Mouse (Mus musculus) c-Kit-negative CD71-positive TER-119-positive erythroid progenitor cells, embryonic 14.5 days (primary cell): ENCODE results near the gene Hs2st1.
A peak's percentile ranks its signal among the peaks of the same experiment; 100 is the strongest.
"Not testable (repeated sequence)": the region's sequence is repeated elsewhere in the genome, so short reads cannot be mapped to it uniquely, and the experiment has no call there.

ENCODE experiments used
- DNase-seq: peaks from one replicate; pipeline ENCODE4 v3.0.0-alpha.2; 2013; ENCODE audit warnings: low read depth, low spot score

Hs2st1 gene

DNA sequence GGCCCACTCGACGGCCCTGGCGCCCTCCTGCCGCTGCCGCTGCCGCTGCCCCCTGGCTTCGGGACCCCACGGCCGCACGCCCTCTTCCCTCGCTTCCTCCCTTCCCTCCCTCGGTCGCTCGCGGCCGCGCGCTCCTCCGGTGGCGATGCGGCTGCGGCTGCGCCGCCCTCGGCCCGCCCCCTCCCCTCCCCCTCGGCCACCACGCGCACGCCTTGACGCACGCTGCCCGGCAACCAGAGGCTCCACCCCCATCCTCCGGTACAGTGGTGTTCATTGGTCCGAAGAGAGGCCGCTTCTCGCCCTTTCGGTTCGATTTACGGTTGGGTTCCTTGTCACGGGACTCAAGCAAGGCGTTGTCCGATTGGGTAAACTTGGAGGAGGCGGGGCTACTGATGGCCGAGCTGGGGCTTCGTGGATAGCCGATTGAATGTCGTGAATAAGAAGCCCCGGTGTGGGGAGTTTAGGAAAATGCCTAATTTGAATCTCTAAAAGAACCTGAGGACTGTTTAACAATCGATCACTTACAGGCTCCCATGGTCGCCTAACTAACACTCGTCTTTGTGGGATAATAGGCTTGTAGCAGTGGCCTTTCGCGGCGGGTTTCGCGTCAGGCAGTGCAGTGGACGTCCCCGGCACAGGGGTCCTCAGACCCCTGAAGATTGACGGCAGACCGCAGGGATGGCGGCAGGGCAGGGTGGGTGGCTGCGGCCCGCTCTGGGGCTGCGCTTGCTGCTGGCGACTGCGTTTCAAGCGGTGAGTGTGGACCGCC is at the start of gene Hs2st1, which contains the start of gene Selenof:
Gene Hs2st1 (minus strand): TSS at position 135 of the 769 bp plus-strand sequence.
Gene Selenof (plus strand): TSS at position 258 of the 769 bp plus-strand sequence.
- peak; percentile 99 for DNase-seq

DNA sequence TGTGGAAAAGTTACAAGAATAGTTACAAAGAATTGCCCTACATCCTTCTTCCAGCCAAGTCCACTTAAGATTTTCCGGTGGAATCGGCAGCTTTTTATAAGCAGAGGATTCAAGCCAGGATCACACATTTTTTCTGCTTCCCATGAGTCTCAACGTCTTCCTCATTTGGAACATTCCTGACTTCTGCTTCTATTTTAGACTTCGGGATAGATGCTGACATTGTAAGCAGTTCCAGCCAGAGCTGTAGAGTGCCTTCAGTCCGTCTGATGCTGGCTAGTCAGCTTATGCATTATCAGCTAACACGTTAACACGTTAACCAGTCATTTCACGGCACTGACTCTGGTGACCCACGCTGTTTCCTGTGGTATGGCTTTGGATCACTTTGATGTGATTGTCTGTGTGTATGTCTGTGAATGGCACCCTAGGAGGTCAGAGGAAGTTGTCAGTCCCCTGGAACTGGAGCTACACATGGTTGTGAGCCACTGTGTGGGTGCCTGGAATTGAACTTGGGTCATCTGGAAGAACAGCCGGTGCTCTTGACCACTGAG is 47.7 kb upstream of the Hs2st1 start:
- no peak for DNase-seq

DNA sequence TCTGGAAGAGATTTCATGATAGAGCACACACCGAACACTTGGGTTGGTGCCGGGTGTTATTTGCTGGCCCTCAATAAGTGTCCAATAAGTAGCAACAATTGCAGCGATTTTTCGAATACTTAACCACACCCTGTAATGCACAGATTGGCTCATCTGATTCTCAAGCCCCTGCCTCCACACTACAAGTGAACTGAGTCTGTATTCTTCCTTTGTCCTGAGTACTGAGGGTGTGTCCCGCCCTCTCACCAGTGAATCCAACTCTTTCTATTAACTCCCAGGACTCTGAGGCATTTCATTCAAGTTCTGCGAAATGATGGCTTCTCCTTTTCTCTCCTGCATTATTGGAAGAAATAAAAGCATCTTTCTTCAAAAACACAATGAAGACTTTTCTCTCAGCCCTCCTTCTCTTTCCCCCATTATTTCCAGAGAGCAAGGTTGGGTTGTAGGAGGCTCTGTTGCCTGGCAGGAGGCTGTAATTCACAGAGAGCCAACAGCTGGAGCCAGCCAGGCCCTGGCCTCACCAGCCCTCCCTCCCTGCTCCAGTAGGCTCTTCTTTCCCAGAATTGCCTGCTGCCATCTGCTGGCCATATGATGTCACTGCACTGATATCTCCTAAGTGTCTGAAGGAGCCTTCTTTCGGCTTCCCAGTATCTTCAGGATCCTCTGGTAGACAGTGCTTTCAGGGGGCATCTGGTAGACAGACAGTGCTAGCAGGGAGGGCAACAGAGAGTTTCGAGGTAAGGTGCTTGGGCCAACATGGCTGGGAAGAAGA is 46.9 kb upstream of the Hs2st1 start:
- peak; percentile 73 for DNase-seq

DNA sequence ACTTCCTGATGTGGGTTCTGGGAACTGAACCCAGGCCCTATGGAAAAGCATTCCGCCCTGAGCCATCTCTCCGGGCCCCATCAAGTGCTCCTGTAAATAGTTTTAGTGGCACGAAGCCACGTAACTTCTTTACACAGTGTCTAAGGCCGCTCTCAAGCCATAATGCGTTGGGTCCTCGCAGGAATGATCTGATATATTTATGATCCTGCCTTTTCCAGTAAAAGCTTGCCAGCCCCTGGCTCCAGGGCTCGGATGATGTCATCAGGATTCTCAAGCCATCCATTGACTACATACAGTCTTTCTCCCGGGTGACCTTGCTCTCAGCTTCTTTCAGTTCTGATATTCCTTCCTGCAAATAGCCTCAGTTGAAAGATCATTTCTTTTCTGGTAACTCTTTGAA is 45.5 kb upstream of the Hs2st1 start:
- no peak for DNase-seq

DNA sequence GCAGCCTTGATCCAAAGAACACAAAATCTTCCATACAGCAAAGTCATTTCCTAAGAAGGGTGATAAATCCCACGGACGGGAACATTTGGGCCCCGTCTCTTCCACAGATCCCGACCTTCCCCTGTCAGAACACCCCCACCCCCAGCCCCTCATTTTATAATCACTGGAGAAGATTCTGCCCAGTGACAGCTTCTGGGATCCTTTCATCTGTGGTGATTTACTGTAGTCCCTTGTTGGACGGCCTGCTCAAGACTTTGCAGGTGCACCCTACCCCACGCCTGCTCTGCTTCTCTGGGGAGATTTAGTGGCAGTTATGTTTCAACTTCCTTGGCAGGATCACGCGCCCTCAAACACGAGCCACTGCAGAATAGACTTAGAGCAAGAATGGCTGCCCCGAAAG is 44.7 kb upstream of the Hs2st1 start:
- no peak for DNase-seq

DNA sequence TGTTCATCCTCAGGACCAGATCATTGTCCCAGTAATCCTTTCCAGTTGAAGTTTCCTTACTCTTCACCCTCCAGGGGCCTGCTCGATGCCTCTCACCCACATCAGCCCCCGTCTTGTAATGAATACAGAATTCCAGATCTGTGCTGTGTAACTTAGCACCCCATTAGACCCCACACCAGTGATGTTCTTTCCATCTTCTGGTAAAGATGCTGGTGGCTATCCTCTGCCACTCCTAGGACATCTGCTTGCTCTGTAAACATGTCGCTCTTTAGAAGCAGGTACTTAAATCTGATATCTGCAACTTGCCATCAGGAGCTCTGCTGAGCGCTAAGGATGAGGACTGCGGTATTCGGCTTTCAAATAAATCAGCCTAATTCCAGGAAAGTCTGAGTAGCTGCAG is 44.3 kb upstream of the Hs2st1 start:
- no peak for DNase-seq

DNA sequence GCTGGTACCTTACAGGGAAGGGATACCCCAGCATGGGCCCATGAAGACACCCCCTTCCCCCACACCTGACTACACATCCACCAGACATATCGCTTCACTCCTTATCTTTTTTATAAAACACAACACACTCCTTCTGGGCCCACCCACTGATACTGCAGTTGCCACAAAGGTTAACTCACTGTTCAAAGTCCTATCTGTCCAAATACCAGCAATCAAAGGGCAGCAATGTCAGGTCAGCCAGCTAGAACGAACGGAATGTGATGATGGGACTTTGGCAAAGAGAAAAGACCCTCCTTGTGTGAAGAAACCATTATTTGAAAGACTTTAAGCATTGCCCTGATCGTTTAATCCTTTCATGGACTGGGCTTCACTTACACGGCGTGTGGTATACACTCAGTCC is 42.4 kb upstream of the Hs2st1 start:
- no peak for DNase-seq

DNA sequence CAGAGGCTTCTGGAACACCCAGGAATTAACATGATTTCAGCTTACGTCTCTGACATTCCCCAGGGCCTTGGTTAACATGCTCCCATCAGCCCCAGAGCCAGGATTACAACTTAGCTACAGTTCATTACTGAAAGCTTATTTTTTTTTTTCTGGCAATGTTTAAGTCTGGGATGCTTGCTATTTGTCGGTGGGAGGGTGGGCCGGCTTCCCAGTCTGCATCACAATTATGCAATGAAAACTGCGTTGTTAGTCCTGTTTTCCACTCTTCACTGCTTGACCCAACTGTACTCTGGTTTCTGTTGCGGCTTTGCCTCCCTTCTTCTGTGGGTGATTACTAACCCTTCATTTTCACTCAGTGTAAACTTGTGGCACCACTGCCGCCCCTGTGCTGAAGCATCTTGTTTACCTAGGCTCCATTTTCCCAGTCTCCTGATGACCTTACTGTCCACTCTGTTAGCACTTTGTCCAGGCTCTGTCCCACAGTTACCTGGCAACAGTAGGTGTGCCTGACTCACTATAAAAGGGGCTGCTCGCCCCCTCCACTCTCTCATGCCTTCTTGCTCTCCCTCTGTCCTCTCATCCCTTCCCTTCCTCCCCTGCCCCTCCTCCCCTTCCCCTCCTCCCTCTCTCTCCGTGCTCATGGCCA is 41.8 kb upstream of the Hs2st1 start:
- no peak for DNase-seq

DNA sequence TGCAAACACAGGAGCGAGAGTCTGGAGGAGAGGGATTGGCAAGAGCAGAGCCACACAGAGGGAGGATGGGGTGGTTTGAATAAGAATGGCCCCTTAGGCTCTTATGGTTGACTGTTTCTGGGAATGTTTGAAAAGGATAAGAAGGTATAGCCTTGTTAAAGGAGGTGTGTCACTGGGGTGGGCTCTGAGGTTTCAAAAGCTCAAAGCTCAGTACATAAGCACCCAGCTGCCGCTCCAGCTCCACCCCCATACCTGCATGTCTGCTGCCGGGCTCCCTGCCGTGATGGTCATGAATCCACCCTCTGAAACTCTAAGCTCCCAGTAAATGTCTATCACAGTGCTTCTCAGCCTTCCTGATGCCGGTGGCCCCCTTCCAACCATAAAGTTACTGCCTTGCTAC is 40.8 kb upstream of the Hs2st1 start:
- DNase-seq, result no peak

DNA sequence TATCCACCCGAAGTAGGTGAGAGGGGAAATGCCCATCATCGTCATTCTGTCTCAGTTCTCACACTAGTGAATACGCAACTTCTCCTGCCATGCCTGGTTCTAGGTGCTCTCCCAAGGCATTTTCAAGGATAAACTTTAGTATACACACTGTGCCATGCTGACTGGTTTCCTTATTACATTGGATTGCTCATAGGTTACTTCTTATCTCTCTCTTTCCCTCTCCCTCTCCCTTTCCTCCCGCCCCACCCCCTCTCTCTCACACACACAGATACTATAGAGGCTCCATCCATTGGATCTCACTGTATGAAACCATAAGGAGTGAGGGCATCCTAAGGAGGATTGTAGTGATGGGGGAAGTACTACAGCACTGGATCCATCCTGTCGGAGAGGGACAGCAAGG is 38.1 kb upstream of the Hs2st1 start:
- no peak for DNase-seq

DNA sequence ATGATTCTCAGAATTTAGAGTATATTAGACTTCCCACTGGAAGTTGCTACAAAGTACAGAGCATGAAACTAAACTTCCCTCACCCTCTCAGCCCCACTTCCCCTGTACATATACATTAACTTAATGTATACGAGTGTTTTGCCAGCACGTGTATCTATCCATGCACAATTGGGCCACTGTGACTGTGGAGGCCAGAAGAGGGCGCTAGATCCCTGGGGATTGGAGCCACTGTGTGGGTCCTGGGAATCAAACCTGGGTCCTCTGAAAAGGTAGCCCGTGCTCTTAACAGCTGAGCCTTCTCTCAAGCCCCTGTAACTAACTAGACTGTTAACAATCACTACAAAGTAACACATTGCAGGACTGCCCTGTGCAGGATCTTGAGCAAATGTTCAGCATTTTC is 36.5 kb upstream of the Hs2st1 start:
- peak; percentile 33 for DNase-seq

DNA sequence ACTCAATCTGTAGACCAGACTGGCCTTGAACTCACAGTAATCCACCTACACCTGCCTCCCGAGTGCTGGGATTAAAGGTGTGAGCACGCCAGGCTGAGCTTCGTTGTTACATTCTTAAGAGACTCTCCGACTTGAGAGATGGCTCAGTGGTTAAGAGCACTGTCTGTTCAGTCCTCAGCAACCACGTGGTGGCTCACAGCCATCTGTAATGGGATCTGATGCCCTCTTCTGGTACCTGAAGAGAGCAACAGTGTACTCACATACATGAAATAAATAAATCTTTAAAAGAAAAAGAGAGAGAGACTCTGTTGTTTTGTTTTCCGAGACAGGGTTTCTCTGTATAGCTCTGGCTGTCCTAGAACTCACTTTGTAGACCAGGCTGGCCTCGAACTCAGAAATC is 35.8 kb upstream of the Hs2st1 start:
- not testable (repeated sequence) for DNase-seq

DNA sequence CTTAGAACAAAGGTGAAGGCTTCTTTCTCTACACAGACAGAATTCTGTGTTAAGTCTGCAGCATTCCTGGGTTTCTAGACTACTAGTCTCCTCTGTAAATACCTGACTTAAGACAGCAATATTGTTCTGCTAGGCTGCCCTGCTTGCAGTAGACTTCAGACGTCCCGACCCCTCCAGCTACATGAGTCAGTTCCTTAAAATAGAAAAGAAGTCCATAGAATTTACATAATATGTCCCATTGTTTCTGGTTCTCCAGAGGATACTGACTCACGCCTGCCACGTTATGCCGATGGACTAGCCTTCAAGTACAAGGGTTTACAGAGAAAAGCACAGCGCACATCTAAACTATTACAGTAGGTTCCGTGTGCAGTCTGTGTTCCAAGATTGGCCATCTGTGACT is 34.2 kb upstream of the Hs2st1 start:
- DNase-seq, result no peak

DNA sequence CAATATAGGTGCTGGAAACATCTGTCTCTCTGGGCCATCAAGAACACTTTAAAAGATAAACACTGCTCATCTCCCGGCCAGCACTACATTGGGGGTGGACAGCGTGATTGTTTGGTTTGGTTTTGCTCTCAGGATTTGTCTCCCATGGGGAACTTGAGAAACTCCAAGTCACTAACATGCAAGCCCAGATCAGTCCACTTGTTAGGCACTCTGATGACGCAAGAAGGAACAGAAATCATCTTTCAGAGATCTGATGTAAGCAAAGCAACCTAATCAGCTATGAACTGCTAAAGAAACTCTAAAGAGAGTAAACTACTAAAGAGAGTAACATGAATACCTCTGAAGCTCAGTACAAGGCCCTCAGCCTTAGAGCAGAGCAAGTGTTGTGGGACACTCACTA is 33.6 kb upstream of the Hs2st1 start:
- DNase-seq, result no peak

DNA sequence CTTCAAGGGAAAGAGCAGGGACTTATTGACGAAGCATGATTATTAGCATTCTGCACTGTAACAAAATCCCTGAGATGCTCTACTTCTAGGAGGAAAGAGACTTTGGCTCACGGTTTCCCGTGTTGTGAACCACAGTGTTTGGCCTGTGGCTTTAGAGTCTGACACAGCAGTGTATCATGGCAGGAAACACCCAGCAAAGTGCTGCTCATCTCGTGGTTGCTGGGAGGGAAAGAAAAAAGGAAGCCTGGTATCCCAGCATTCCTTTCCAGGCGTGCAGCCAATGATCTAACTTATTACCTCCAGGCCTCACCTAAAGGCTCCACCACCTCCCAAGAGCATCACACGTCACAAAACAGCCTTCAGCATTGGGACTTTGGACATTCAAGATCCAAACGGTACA is 32.8 kb upstream of the Hs2st1 start:
- DNase-seq, result no peak

DNA sequence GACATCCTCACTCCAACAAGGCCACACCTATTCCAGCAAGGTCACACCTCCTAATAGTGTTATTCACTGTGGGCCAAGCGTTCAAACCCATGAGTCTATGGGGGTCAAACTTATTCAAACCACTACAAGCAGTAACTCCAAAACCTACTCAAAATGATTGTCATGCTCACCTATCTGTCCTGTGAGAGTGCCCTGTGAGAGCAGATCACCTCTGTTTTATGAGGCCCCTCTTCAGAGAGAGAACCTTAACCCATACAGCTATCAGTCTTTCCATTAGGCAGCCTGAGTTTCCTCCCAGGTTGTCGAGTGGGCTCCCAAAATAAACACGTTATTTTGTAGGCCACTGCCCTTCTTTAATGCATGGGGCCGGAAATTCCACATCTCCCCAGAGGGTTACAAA is 32.4 kb upstream of the Hs2st1 start:
- DNase-seq, result no peak

DNA sequence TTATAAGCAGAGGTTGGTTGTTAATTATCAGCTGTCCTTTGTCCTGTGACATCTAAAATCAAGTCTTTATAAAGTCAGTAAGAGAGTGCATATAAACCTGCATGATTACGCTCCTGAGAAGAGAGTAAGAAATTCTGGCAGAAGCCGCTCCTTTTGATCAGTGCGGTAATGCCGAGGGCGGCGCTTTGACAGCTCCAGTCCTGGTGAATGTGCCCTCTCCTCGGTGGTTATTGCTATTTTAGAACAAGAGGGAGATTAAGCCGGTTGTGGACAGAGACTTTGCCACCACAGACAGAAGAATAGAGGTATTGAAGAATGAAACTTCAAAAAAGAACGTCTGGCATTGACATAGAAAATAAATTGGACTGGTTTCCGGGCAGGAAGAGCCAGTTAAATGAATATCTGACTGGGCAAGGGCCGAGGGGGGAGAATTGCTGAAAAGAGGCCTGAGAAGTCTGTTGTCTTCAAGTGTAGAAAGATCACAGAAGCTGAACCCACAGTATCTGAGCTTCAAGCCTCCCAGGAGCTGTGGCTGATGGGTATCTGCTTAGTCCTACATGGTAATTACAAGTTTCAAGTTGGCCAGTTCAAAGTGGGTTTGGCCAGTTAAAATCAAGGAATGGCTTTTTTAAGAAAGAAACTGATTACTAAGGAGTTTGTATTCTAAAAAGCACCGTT is 27.9 kb upstream of the Hs2st1 start:
- no peak for DNase-seq

DNA sequence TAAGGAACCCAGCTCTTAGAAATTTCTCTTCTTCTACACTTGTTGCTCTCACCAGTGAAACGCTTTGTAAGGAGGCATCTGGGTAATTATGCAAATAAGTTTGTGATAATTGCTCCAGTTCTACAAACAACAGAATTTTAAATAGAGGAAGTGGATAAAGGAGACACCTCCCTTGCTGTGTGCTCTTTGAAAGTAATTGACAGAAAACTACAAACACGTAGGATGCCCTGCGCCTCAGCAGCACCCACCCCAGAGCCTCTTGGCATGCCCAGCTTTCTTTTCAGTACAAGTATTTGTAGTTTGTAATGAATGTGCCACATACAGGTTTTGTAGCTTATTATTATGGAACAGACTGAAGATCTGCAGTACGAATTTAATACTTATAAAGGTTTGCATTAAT is 27.1 kb upstream of the Hs2st1 start:
- no peak for DNase-seq

DNA sequence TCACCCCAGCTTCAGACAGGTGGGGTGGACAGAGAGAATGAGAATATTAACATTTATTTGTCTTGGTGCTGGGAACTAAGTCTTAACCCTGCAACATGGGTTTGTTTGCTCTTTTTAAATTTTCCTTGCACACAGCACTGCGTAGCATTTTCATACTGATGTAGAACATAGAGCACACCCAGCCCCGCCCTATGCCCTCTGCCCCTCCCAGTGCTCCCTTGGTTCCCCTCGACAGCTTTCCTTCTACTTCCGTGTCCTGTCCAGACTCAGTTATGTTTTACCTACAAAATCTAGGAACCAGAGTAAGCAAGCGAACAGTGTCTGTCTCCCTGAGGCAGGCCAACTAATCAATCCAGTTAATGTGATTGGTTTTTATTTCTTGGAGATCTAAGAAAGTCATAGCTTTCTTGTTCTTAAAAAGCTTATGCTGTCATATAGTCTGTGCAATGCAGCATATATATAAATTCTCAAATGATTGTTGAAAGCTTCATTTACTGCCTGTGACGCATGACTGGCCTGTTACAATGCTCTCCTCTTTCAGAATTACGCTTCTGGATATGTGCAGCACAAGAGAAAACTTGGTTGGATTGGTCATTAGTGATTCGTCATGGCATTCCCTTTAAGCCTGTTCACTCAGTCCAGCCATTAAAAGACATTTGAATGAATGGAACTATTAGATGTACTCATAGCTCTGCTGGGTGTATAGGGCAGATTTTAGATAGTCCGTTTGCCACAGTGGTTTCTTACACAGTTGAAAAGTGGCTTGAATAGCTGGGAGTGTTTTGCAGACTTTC is 23.2 kb upstream of the Hs2st1 start:
- no peak for DNase-seq

DNA sequence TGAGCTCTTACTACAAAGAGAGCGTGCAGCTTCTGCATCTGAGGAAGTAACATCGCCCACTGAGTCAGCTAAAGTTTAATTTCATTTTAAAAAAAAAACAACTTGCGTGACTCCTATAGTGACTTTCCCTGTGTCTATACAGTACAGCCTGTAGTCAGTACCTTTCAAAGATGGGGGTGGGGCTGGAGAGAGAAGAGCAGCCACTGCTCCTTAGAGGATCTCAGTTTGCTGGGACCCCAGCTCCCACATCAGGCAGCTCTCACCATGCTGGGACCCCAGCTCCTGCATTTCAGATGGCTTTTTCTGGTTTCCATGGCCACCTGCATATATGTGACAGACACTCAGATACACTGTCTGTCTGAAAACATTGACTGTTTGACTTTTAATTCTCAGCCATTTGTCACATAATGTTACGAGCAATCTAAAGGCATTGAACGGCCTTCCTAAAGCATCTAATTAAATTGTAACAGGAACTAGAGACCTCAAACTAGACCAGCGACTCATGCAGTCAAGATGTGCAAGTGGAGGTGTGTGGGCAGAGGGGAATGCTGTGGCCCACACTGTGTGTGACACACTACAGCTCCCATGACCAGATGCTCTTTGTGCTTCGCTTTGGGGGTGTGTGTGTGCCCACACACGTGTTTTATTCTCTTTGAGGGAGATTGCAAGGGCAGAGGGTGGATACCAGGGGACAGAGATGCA is 19.4 kb upstream of the Hs2st1 start:
- DNase-seq, result no peak
